Mouse (Mus musculus) C3H10T1/2 (cell line): ENCODE measurements around the gene Myo6. TPM values are rescaled to one million over a fixed set of nuclear protein-coding genes. Genes with fewer than 3 reads are reported as not detected.

Experiments
- polyA plus RNA-seq, 2 experiments: library from polyadenylated mRNA; unstranded; fragments of >200 nt; fragmentation: generic; extraction: Trizol; gene quantifications; one replicate each; pipeline ENCODE4 v1.2.1; 2012; ENCODE audit warnings: missing spikeins in 2 of 2

Gene Myo6
- polyA plus RNA-seq, result 1 to 10 TPM in 1 of 2 experiments, under 1 TPM in 1; 0.68 to 4.9 TPM

GRCm38 (mm10) chr9:80164611-80165474 lies at the start of gene Myo6:
TSS of gene Myo6 (plus strand) at chr9:80165031.

Other genes starting within 250 kb of the Myo6 start
- gene Filip1, start 152.2 kb upstream of the Myo6 start, polyA plus RNA-seq, result not detected
- gene Senp6, start 98.1 kb upstream of the Myo6 start, polyA plus RNA-seq, result 10 to 100 TPM in 1 of 2 experiments, 1 to 10 TPM in 1; 1.5 to 13.4 TPM